In the genomic region with DNA sequence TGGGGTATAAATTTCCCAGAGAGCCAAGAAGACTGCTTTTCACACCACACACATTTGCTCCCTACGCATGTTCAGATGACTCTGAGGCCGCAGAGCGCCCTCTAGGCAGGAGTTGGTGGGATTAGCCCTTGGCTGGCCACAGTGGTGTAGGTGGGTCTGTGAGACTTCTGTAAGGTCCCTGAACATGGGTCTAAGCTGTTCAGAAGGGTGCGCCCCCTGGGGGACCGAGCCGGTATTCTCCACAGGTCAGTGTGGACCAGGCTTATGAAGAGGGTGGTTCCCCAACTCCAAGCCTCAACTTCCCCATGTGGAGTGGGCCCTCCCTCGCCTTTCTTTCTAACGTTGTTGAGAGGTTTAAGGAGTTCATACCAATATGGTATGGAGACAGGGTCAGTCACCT, we compare ENCODE assay signal across 7 mouse cellular contexts. TPM values are rescaled to one million over a fixed set of nuclear protein-coding genes. Genes with fewer than 3 reads are reported as not detected.
A peak's percentile ranks its signal among the peaks of the same experiment; 100 is the strongest.
DNase-seq lines count a peak whose midpoint lies in the region; ATAC-seq and TF ChIP-seq lines count a peak whose summit lies in the region.

No protein-coding gene starts in this region.

- H3K4me2 ChIP-seq in lung, postnatal 0 days (replicated peaks; ENCODE audit: low read depth, low read length), result no peak overlapping the region

- WGBS in lung, postnatal 0 days, result 40% methylated on average over 8 of the region's 8 CpGs

- peak; percentile 55 to 57 for DNase-seq in layer of hippocampus, postnatal 10 days (ENCODE audit: low spot score in 2 of 2)
- no peak for DNase-seq in layer of hippocampus, postnatal 36 days
- DNase-seq in T-cell, adult 2 months (ENCODE audit: low spot score), result peak; percentile 68
- DNase-seq in kidney, adult 8-10 months, result peak; percentile 14 to 39
- peak; percentile 25 for DNase-seq in lung, postnatal 0 days (ENCODE audit: low spot score)
- peak; percentile 61 to 82 for DNase-seq in spleen, postnatal 4 days (ENCODE audit: low spot score in 2 of 2)

- H3K27me3 ChIP-seq in lung, postnatal 0 days (replicated peaks; ENCODE audit: insufficient read depth, low read length), result no peaks in the 10 kb centered on the region

- peak; percentile 35 for TF ChIP-seq CTCF in cortical plate, adult 2 months (IDR thresholded peaks at IDR 0.05; ENCODE audit: extremely low read depth, insufficient read depth, low read length)
- peak; percentile 71 for TF ChIP-seq CTCF in lung, postnatal 0 days (IDR thresholded peaks at IDR 0.05)

- no peak for TF ChIP-seq POLR2A in cortical plate, adult 2 months (IDR thresholded peaks at IDR 0.05; ENCODE audit: extremely low read depth, insufficient read depth, low read length)

- no peaks in the 10 kb centered on the region for H3K36me3 ChIP-seq in lung, postnatal 0 days (ENCODE audit: insufficient read depth, low read length)

- ATAC-seq in lung, postnatal 0 days, result peak; percentile 63

- TF ChIP-seq EP300 in lung, postnatal 0 days (IDR thresholded peaks at IDR 0.05), result no peak

- H3K4me1 ChIP-seq in cortical plate, adult 2 months (ENCODE audit: control insufficient read depth, insufficient read depth, low read length), result no peaks in the 10 kb centered on the region
- no peaks in the 10 kb centered on the region for H3K4me1 ChIP-seq in lung, postnatal 0 days (ENCODE audit: insufficient read depth, low read depth, low read length)

- H3K9ac ChIP-seq in lung, postnatal 0 days (replicated peaks; ENCODE audit: low read depth), result no peak overlapping the region

- no peaks in the 10 kb centered on the region for H3K9me3 ChIP-seq in lung, postnatal 0 days (ENCODE audit: low read length)

- no peak overlapping the region for H3K4me3 ChIP-seq in cortical plate, adult 2 months (ENCODE audit: insufficient read depth, low read length)
- H3K4me3 ChIP-seq in lung, postnatal 0 days (ENCODE audit: low read depth, low read length), result no peak overlapping the region

- H3K27ac ChIP-seq in cortical plate, adult 2 months (ENCODE audit: insufficient read depth, low read length), result no peak overlapping the region
- H3K27ac ChIP-seq in lung, postnatal 0 days (ENCODE audit: low read length), result no peak overlapping the region

RNA-seq across cellular contexts. Expression of gene Gna12, which starts 59.3 kb away (rescaled TPM):
- 10 to 100 TPM; 84.6 to 85.9 TPM for total RNA-seq in layer of hippocampus, postnatal 10 days (2021)
- 10 to 100 TPM; 94.9 to 97.7 TPM for total RNA-seq in layer of hippocampus, postnatal 36 days (2021)
- 90.0 and 94.4 TPM in 2 replicates for polyA plus RNA-seq in cortical plate, adult 2 months (2012; rRNA removed)
- polyA plus RNA-seq in lung, postnatal 0 days (2015; fragmentation: Nextera tagmentation; extraction: Ambion mirVana), result 25.4 and 32.0 TPM in 2 replicates

Comparison
In these comparisons a context has a peak if more than half of its experiments do, and no peak if none do; other contexts are left out.
1. DNase-seq: peak in layer of hippocampus, postnatal 10 days (2 of 2), T-cell, adult 2 months (single experiment), kidney, adult 8-10 months (2 of 2), lung, postnatal 0 days (single experiment) and spleen, postnatal 4 days (2 of 2); none in layer of hippocampus, postnatal 36 days (0 of 2).